Mouse (Mus musculus): ENCODE measurements around the gene Tjap1.

DNA sequence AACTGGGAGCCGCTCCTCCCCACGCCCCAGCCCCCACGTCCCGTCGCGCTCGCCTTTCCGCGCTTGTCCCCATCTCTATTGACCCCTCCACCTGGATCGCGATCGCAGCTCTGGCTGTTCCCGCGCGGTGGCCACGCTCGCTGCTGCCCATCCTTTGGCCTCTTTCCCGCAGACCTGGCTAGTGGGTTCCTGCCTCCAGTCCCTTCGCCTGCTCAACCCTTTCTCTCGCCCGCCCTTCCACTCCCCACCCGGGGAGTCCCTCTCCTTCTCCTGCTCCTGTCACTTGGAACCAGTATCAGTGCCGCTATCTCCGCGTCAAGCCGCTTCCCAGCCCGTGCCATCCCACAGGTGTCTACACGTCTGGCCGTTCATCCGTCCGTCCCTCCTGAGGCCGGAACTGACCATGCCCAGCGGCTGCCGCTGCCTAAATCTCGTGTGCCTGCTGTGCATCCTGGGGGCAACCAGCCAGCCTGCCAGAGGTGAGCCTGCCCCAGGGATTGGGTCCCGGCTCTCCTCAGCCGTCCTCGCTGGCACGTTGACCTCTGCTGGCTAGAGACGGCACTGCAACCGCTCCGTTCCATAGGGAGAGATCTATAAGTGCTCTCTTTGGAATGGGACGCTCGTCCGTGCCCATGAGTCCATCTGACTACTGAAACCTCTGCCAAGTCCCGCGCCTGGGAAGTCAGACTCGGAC is 15.5 kb upstream of the Tjap1 start:
- TF ChIP-seq CTCF (IDR thresholded peaks at IDR 0.05; ENCODE audit: low read depth) (peak; percentile 91), EP300 (IDR thresholded peaks at IDR 0.05; ENCODE audit: low read depth) (no peak)

Data from liver, embryonic 14.5 days (tissue).